Mouse (Mus musculus) layer of hippocampus, adult 9-10 months (tissue): ENCODE data around the gene Lrrc2.

Experiments used
- DNase-seq: peaks from one replicate; pipeline ENCODE4 v3.0.0; 2022; ENCODE audit warnings: low spot score

Gene Lrrc2

DNA sequence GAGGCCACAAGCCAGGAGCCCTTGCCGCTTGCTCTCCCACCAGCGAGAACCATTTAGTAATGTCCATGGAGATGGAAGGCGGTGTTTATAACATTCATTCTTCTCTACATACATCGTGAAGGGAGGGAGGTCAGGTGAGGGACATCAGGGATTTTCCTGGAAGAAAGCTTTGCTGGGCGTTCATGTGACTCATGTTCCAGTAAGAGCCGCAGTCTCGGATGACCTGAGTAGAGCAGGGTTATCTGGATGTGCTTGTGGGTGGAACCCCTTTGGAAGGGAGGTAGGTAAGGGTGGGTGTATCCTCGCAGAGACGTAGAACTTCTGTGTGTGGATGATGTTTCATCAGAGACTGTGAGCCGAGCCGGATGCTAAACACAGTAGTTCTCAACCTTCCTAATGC is at the start of gene Lrrc2:
Gene Lrrc2 (plus strand): TSS at position 149 of the 400 bp plus-strand sequence.
- DNase-seq, result no peak

DNA sequence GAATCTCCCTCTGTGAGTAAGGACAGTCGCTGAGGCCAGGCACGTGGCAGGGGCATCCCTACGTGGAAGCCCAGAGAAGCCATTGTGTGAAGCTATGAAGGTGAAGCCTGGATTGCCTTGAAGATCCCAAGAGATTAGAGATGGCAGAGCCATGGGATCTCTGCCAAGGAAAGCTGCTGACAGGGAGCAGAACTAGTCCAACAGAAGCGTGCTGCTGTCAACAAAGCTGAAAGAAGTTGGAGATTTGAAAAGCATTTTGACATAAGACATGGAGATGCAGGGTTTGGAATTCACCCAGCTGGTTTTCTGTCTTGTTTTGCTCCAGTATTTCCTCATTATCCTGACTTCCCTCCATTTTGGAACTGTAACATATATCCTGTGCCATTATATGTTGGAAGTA is 49.1 kb upstream of the Lrrc2 start:
- no peak for DNase-seq

GRCm38 (mm10) chr9:110907201-110907837 is 44.0 kb upstream of the Lrrc2 start:
- no peak for DNase-seq

- no peak for DNase-seq
Measured at GRCm38 (mm10) chr9:110907838-110908630, 43.3 kb upstream of the Lrrc2 start.

GRCm38 (mm10) chr9:110908631-110909016 is 42.7 kb upstream of the Lrrc2 start:
- no peak for DNase-seq

GRCm38 (mm10) chr9:110909371-110909967 is 41.9 kb upstream of the Lrrc2 start:
- no peak for DNase-seq

DNA sequence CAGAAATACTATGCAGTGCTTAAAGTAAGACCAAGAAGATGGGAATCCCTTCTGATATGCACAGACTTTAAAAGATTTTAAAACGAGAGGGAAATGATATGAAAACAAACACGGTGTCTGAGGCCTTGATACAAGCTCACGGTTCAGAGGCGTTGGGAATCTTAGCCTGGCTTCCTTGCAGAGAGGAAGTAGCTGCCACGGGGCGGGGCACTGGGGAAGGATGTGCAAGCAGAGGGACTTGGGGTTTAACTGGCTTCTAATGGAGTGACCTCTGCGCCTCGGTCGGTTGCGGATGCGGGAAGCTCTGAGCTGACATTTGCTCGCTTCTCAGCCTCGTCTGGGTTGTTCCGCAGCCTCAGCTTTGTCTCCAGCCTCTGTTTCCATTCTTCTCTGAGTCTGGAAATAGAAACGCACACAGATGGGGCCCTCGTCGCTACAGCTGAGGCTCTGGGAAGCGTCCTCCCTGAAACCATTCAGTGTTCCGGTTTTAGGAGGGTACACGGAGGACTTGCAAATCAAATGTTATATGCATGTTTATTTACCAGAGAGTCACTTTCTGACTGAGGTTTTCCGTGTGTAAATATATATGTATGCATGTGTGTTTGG is 36.6 kb upstream of the Lrrc2 start:
- DNase-seq, result no peak

GRCm38 (mm10) chr9:110915466-110915865 is 35.9 kb upstream of the Lrrc2 start:
- DNase-seq, result no peak

- no peak for DNase-seq
Measured at GRCm38 (mm10) chr9:110916786-110917185, 34.6 kb upstream of the Lrrc2 start, which contains the start of gene Fam240a. TSS of gene Fam240a (minus strand) at chr9:110916861.

GRCm38 (mm10) chr9:110920665-110921419 is 30.5 kb upstream of the Lrrc2 start:
- DNase-seq, result no peak

DNA sequence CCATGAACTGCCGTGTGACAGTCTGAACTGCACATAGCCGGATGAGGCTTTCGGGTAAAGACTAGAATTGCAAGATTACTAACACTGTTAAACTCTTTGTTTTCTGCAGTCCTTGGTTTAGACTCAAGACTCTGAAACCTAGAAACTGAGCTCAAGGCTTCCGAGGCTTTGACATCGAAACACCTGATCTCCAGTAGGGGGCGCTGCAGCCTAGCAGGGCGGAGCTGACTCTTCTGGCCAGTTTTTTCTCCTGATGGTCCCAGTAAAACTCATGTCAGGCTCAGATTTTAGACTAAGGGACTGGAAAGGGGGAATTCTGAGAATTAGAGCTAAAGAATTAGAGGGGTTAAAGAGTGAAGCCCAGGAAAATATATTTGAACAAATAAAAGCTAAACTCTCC is 28.6 kb upstream of the Lrrc2 start:
- DNase-seq, result peak; percentile 35

GRCm38 (mm10) chr9:110931573-110931972 is 19.8 kb upstream of the Lrrc2 start:
- DNase-seq, result no peak

DNA sequence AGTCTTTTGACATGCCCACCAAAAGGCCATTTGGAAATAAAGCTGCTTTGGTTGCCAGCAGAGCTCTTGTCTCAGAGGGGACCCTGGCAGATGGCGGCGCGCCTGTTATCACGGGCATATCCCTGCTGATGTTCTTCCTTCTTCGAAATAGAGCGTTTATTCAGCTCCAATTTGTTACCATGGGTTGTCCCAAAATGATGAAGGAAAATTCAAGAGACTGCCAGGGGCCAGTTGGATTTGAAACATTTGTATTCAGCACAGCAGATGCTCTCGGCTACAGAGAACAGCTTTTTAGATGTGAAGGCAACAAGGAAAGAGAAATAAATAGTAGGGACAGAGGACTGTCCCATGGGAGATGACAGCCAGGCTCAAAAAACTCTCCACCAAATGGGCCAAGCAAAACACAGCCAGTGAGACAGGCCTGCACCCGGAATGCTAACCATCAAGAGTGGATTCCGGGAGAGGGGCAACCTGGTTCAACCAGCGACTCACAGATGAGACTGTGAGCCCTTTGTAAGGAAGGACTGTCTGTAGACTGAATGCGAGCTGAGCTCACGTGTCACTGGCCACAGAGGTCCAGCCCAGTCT is 17.4 kb upstream of the Lrrc2 start:
- DNase-seq, result no peak

- no peak for DNase-seq
Measured at GRCm38 (mm10) chr9:110935941-110936340, 15.4 kb upstream of the Lrrc2 start.

- no peak for DNase-seq
Measured at GRCm38 (mm10) chr9:110937506-110938490, 13.5 kb upstream of the Lrrc2 start.

DNA sequence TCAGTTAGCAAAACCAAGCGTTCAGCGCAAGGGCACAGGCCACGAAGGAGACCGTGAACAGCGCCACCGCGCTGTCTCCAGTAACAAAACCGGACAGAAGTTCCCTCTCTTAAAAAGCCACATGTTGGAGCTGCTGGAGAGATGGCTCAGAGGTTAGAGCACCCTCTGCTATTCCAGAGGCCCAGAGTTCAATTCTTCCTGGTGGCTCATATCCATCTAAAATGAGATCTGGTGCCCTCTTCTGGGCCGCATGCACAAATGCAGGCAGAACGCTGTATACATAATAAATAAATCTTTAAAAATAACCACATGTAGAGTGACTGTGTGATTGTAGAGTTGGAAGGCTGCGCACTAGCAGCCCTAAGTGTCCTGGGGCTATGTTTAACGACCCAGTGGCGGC is 7.1 kb upstream of the Lrrc2 start:
- DNase-seq, result no peak

DNA sequence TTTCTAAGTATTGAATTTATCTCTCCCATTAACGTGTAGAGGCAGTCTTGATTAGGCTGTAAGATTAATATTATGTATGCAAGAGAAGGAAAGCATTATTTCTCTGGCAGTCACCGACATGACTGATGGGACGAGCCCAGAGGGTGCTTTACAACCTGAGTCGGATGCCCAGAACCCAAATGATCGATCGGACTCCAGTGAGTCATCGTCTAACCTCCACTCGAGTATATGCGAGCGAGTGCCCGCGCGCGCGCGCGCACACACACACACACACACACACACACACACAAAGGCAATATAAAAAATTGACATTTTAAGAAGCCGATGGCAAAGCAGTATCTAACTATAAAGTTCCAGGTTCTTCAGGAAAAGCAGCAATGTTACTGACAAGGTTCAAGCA is 6.0 kb upstream of the Lrrc2 start:
- DNase-seq, result no peak

DNA sequence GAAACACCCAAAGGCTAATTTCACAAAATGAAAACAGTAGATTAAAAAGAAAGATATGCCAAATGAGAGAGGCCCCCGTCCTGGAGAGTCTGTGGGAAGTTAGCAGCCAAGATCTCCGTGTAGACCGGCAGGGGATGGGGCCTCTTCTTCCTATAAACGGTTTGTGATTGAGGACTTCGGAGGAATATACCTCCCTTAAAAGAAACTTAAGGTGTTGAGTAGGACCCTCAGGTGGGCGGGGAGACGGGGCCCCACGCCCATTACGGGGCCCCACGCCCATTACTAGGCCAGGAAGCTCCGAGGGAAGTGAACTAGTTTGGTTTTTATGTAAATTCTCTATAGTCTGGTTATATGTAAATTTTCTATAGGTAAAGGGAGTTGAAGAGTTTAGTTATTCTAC is 5.4 kb upstream of the Lrrc2 start, which contains the start of gene Tdgf1:
Gene Tdgf1 (minus strand): TSS at position 233 of the 400 bp plus-strand sequence.
- no peak for DNase-seq

DNA sequence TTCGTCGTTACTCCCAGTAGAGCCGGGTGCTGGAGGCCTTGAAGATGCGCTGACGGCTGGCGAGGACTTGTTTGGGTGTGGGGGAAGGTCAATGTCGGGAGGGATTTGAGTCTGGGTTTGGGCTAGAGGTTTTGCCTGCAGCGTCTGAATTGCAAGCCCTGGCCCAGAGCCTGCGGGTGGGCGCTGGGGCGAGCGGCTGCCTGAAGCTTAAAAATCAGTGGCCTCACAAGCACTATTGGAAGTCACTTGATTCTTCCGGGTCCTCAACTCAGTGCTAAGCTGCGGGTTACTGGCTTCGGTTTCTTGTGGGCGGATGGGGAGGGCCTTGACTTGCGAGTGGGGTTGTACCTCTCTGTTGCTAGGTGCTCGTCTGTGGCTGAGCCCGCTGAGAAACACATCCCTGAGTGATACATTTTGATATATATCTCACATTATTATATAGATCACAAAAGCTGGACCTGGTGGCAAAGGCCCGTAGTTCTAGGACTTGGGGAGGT is 4.7 kb upstream of the Lrrc2 start:
- no peak for DNase-seq

- DNase-seq, result no peak
Measured at GRCm38 (mm10) chr9:110947261-110947661, 4.1 kb upstream of the Lrrc2 start.
